Comparison of ENCODE assay signal across 8 mouse cellular contexts in the genomic region with DNA sequence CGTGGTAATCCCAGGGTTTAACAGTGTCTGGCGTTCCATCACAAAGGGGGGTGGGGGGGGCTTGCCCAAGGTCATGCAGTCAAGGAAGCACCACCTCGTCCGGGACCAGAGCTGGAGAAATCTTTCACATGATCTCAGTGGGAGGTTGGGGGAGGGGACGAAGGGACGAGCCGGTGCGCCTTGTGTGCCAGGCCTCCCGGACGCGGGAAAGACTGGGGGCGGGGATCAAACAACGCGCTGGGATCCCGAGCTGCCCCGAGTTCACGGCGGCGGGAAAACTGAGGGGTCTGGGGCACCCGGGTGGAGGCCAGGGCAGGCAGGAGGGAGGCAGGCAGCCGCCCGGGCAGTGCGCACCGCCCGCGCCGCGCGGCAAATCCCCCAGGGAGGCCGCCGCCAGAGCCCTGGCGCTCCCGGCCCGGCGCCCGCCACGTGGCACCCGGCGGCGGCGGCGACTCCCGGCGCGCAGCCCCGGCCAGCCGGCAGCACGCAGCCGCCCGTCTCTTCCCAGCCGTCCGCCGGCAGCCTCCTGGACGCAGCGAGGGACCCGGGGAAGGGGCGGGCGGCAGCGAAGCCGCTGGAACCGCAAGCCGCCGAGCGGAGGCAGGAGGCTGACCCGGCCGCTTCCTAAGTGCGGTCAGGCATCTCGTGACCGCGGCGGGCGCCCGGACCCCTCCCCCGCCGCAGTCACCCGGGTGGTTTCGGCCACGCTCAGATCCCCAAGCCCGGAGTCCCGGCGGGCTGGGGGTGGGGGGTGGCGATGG. TPM values are rescaled to one million over a fixed set of nuclear protein-coding genes. Genes with fewer than 3 reads are reported as not detected.
DNase-seq lines count a peak whose midpoint lies in the region; ATAC-seq and TF ChIP-seq lines count a peak whose summit lies in the region.

No protein-coding gene starts in this region.

- no peaks in the 10 kb centered on the region for H3K9me3 ChIP-seq in intestine, embryonic 14.5 days (ENCODE audit: control insufficient read depth, low read length)
- H3K9me3 ChIP-seq in limb, embryonic 14.5 days (ENCODE audit: control insufficient read depth, low read length): no peaks in the 10 kb centered on the region

- no peaks in the 10 kb centered on the region for H3K27me3 ChIP-seq in intestine, embryonic 14.5 days (replicated peaks; ENCODE audit: control insufficient read depth, insufficient read depth, low read length)
- H3K27me3 ChIP-seq in limb, embryonic 14.5 days (ENCODE audit: control insufficient read depth, insufficient read depth, low read length): no peaks in the 10 kb centered on the region

- H3K36me3 ChIP-seq in intestine, embryonic 14.5 days (ENCODE audit: control insufficient read depth, insufficient read depth, low read length): peaks cover 4% of the 10 kb centered on the region; the same call in 1 of the 2 replicates
- H3K36me3 ChIP-seq in limb, embryonic 14.5 days (ENCODE audit: control insufficient read depth, insufficient read depth, low read length): peaks cover 7% of the 10 kb centered on the region

- peak overlapping the region; percentile 99 for H3K27ac ChIP-seq in intestine, embryonic 14.5 days (ENCODE audit: low read depth)
- H3K27ac ChIP-seq in limb, embryonic 14.5 days (replicated peaks; ENCODE audit: low read depth, low read length): peak overlapping the region; percentile 94

- H3K4me2 ChIP-seq in intestine, embryonic 14.5 days (ENCODE audit: low read length): peak overlapping the region; percentile 82
- H3K4me2 ChIP-seq in limb, embryonic 14.5 days (replicated peaks; ENCODE audit: low read depth, low read length, severe bottlenecking): peak overlapping the region; percentile 90

- H3K9ac ChIP-seq in intestine, embryonic 14.5 days (ENCODE audit: low read length): peak overlapping the region; percentile 91
- H3K9ac ChIP-seq in limb, embryonic 14.5 days (ENCODE audit: low read depth, low read length, severe bottlenecking): peak overlapping the region; percentile 84

- no peak for TF ChIP-seq POLR2A in limb, embryonic 14.5 days (IDR thresholded peaks at IDR 0.05; ENCODE audit: borderline replicate concordance, extremely low read depth, insufficient read depth, insufficient read length)

- peak overlapping the region; percentile 90 for H3K4me3 ChIP-seq in intestine, embryonic 14.5 days (ENCODE audit: low read depth, low read length)
- H3K4me3 ChIP-seq in limb, embryonic 14.5 days (replicated peaks; ENCODE audit: low read length): peak overlapping the region; percentile 64

- peak; percentile 50 to 64 for DNase-seq in left cerebral cortex, adult 18-20 months (ENCODE audit: low spot score in 2 of 2)
- no peak for DNase-seq in left cerebral cortex, adult 11 months (ENCODE audit: low spot score)
- DNase-seq in cerebellum, adult 9-11 months: peak; percentile 58
- DNase-seq in gastrocnemius, adult 8-10 months (ENCODE audit: low spot score in 2 of 2): peak; percentile 56 to 60
- peak; percentile 88 for DNase-seq in intestine, embryonic 14.5 days (ENCODE audit: low spot score)
- DNase-seq in limb, embryonic 14.5 days (ENCODE audit: low spot score): peak; percentile 66
- peak; percentile 24 for DNase-seq in naive thymus-derived CD4-positive, alpha-beta T cell, adult 2 months (ENCODE audit: low read depth)
- peak; percentile 30 for DNase-seq in thymus, postnatal 14 days

- ATAC-seq in intestine, embryonic 14.5 days (replicated peaks; ENCODE audit: low FRiP score, low TSS enrichment, low read depth): peak; percentile 37
- ATAC-seq in limb, embryonic 14.5 days (ENCODE audit: low FRiP score, low read depth): peak; percentile 23

- peaks cover 36% of the 10 kb centered on the region for H3K4me1 ChIP-seq in intestine, embryonic 14.5 days (replicated peaks; ENCODE audit: control insufficient read depth, insufficient read depth, low read length)
- H3K4me1 ChIP-seq in limb, embryonic 14.5 days (ENCODE audit: control insufficient read depth, insufficient read depth, low read length): peaks cover 49% of the 10 kb centered on the region

- WGBS in intestine, embryonic 14.5 days: under 1% methylated on average over 69 of the region's 82 CpGs
- 1% methylated on average over 27 of the region's 82 CpGs for WGBS in limb, embryonic 14.5 days

RNA-seq across cellular contexts. Expression of a gene that starts 0.9 kb away (rescaled TPM):
- total RNA-seq in left cerebral cortex, adult 18-20 months (2021): 10 to 100 TPM; 21.1 to 26.0 TPM
- 10 to 100 TPM in 2 of 4 experiments, 1 to 10 TPM in 2; 8.9 to 13.4 (median 9.9) TPM for total RNA-seq in gastrocnemius, adult 8-10 months (2022)
- 61.0 and 67.2 TPM in 2 replicates for polyA plus RNA-seq in intestine, embryonic 14.5 days (2014; fragmentation: Nextera tagmentation; extraction: Ambion mirVana)
- polyA plus RNA-seq in limb, embryonic 14.5 days (2012; rRNA removed): 143 and 188 TPM in 2 replicates
- 71.9 and 73.4 TPM in 2 replicates for polyA plus RNA-seq in limb, embryonic 14.5 days (2014; fragmentation: Nextera tagmentation; extraction: Ambion mirVana)
